In genomic region chr7:65105097-65105467, GRCm38 (mm10) we compare ENCODE assay signal across 15 mouse cellular contexts. TPM values are rescaled to one million over a fixed set of nuclear protein-coding genes. Genes with fewer than 3 reads are reported as not detected.
DNase-seq lines count a peak whose midpoint lies in the region; ATAC-seq and TF ChIP-seq lines count a peak whose summit lies in the region.
"Had no signal": no experiment of that assay in that cellular context is flagged by ENCODE, and none has a peak within 500 bp of the region (broad histone marks: within the 10 kb centered on the region; RNA-seq: fewer than 3 reads in every experiment).

No protein-coding gene starts in this region.

- no peak overlapping the region for H3K4me3 ChIP-seq in kidney, adult 2 months (ENCODE audit: insufficient read depth, low read depth, low read length)
- H3K4me3 ChIP-seq: lung, embryonic 15.5 days; midbrain, embryonic 15.5 days; neural tube, embryonic 13.5 days had no signal

- no peak for TF ChIP-seq POLR2A in kidney, adult 2 months (IDR thresholded peaks at IDR 0.05; ENCODE audit: low read depth, low read length)

- no peak overlapping the region for H3K27ac ChIP-seq in kidney, adult 2 months (ENCODE audit: insufficient read depth, low read depth, low read length)
- H3K27ac ChIP-seq: lung, embryonic 15.5 days; midbrain, embryonic 15.5 days; neural tube, embryonic 13.5 days had no signal

- H3K4me1 ChIP-seq in kidney, adult 2 months (ENCODE audit: control insufficient read depth, insufficient read depth, low read length), result no peaks in the 10 kb centered on the region
- H3K4me1 ChIP-seq: lung, embryonic 15.5 days; midbrain, embryonic 15.5 days; neural tube, embryonic 13.5 days had no signal

- peak; percentile 66 for ATAC-seq in cerebellum, adult (ENCODE audit: insufficient number of reproducible peaks, low FRiP score, low TSS enrichment)
- ATAC-seq: inflammation-experienced regulatory T-cells, adult 6 months; midbrain, embryonic 15.5 days had no signal

- DNase-seq in left cerebral cortex, adult 18-20 months (ENCODE audit: low spot score in 2 of 2), result peak; percentile 51 to 56
- no peak for DNase-seq in left cerebral cortex, postnatal 14 days (ENCODE audit: low spot score in 2 of 2)
- DNase-seq in cerebellum, postnatal 14 days, result peak; percentile 95 to 97
- DNase-seq in layer of hippocampus, postnatal 14 days (ENCODE audit: low spot score in 2 of 2), result peak; percentile 78 to 85
- no peak for DNase-seq in heart, adult 8-10 months (ENCODE audit: low spot score)
- no peak for DNase-seq in kidney, adult 2 months
- DNase-seq in lung, postnatal 4 days, result no peak
- DNase-seq: gastrocnemius, postnatal 14 days; kidney, postnatal 25 days; liver had no signal

- intact Hi-C loops in left cerebral cortex, postnatal 14 days (cut with DNase I), result no loop called here

- H3K36me3 ChIP-seq in kidney, adult 2 months (ENCODE audit: control insufficient read depth, insufficient read depth, low read length), result no peaks in the 10 kb centered on the region
- H3K36me3 ChIP-seq: lung, embryonic 15.5 days; midbrain, embryonic 15.5 days; neural tube, embryonic 13.5 days had no signal

- WGBS in kidney, adult 2 months, result 92% methylated on average over 4 of the region's 4 CpGs

- H3K27me3 ChIP-seq in kidney, adult 2 months (replicated peaks; ENCODE audit: control insufficient read depth, insufficient read depth, low read length), result no peaks in the 10 kb centered on the region
- H3K27me3 ChIP-seq: lung, embryonic 15.5 days; midbrain, embryonic 15.5 days; neural tube, embryonic 13.5 days had no signal

- no peak for TF ChIP-seq CTCF in kidney, adult 2 months (conservative IDR thresholded peaks at IDR 0.05; ENCODE audit: insufficient read depth, insufficient read length, low read depth, low read length)

RNA-seq across cellular contexts. Expression of gene Fam189a1, which starts 51.3 kb away (rescaled TPM):
- total RNA-seq in left cerebral cortex, adult 18-20 months (2021), result 10 to 100 TPM; 51.4 to 54.8 TPM
- total RNA-seq in left cerebral cortex, postnatal 14 days (2021), result 10 to 100 TPM; 58.1 to 61.7 TPM
- total RNA-seq in layer of hippocampus, postnatal 14 days (2021), result 10 to 100 TPM; 70.5 to 72.7 TPM
- not detected for total RNA-seq in heart, adult 8-10 months (2022)
- 0.05 and 0.20 TPM in 2 replicates for polyA plus RNA-seq in kidney, adult 2 months (2012; rRNA removed)

Comparison
In these comparisons a context has a peak if more than half of its experiments do, and no peak if none do; other contexts are left out.
1. DNase-seq: peak in left cerebral cortex, adult 18-20 months (2 of 2), cerebellum, postnatal 14 days (2 of 2) and layer of hippocampus, postnatal 14 days (2 of 2); none in left cerebral cortex, postnatal 14 days (0 of 2), heart, adult 8-10 months (single experiment), kidney, adult 2 months (single experiment) and lung, postnatal 4 days (0 of 2).
2. RNA of gene Fam189a1, which starts 51.3 kb away (total RNA-seq): 70.5 to 72.7 TPM in layer of hippocampus, postnatal 14 days, 58.1 to 61.7 TPM in left cerebral cortex, postnatal 14 days and 51.4 to 54.8 TPM in left cerebral cortex, adult 18-20 months; not detected in heart, adult 8-10 months; every median in the first group is over 10 times any median in the second.